Mouse (Mus musculus): Measurements from ENCODE around the gene Xpot.

Xpot gene

DNA sequence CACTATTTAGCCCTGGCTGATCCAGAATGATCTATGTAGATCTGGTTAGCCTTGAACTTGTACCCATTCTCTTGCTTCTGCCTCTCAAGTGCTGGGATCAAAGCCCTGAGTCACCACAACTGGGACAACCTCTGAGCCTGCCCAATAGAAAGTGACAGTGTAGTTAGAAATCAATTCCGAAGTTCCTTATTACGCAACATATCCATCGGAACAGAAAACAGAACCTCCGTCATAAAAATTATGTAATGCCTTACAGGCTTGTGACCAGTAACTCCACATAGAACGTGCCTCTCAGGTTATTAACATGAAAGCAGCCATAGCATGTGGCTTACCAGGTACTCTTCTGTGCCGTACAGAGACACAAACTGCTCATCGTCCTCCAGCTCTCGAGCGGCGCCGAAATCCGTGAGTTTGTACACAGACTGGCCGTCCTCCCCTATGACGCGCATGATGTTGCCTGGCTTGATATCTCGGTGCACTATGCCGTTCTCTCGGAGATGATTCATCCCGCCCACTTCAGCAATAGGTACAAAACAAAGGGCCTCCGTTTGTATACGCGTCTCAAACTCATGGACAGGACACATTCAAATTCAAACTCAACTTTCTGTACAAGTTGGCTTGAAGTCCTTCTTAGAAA lies 54.5 kb downstream of the Xpot start:
- DNase-seq, result no peak

DNA sequence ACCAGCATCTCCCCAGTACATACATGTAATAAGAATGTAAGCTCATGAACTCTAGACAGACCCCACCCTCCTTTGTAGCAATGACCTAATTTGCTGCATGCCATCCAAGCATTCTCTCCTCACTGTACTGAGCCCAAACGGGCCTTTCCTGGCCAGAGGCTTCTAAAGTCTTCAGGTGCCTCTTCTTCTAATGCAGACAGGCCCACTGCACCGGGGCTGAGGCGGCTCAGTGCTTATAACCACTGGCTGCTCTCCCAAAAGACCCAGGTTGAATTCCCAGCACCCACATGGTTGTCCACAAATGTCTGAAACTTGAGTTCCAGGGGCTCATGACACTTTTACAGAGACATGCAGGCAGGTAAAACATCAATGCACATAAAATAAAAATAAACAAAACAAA lies 55.1 kb downstream of the Xpot start:
- no peak for DNase-seq

DNA sequence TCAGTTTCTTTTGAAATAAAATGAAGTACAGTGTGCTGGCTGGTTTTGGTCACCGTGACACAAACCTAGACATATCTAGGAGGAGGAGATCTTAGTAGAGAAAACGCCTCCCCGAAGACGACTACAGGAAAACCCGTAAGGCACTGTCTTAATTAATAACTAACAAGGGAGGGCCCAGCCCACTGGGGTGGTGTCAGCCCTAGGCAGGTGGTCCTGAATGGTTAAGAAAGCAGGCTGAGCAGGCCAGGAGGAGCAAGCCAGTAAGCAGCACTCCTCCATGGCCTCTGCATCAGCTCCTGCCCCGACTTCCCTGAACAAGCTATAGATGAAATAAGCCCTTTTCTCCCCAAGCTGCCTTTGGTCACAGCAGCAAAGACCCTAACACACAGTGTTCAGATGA lies 56.3 kb downstream of the Xpot start:
- no peak for DNase-seq

DNA sequence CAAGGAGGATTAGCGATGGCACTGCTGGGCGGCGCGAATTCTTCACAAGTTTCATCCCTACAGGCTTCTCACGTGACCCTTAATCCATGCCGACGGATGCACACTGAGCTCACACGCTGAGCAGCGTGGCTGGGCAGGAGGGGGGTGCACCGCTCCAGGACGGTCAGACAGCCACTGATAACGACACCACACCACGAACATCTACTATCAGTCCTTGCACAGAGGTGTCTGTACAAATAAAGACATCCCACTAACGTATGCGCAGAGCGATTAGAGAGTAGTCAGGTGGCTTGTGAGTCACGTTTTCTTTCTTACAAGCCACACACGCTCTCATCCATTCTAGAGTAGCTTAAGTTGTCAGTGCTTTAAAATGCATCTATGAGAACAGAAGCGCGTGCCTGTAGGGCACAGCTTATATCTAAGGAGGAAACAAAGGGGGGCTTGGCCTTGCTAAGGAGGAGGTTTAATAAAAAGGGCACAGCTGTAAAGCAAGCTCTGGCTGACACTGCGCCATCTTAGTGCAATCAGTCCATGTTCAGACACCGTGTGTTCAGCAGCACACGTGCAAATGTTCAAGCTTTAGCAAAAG lies 57.0 kb downstream of the Xpot start:
- DNase-seq, result no peak

DNA sequence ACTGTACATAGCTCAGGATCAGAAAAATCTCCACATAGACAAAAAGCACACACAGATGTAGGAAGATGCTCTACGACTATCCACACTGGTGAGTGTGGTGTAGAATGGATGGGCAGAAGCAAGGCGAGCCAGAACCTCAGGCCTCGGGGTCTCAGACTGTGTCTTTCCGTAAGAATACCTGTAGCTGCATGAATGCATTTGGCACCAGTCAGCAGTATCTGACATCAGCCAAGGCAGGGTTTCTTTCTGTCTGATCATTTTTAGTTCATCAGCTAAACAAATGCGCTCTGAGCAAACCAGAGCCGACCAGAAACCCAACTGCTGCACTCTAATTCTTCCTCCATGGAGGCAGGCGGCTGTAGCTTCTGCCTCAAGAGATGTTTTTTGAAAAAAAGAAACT lies 57.6 kb downstream of the Xpot start:
- no peak for DNase-seq

DNA sequence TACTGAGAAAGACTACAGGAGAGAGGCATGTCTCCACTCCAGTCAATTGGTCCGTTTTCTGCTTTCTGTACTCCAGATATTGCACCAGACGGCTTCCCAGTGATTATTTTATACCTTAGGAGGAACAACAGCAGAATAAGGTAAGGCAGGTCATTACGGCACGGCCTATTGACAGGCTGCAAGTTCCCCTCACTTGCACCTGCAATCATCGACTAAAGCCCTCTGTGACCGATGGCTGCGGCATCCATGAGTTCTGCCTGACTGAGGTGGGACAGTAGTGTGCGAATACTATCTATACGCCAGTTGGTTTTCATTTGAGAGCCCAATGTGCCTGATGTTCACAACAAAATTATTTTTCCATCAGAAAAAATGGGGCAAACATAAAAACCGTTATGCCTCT lies 58.1 kb downstream of the Xpot start:
- DNase-seq, result no peak

DNA sequence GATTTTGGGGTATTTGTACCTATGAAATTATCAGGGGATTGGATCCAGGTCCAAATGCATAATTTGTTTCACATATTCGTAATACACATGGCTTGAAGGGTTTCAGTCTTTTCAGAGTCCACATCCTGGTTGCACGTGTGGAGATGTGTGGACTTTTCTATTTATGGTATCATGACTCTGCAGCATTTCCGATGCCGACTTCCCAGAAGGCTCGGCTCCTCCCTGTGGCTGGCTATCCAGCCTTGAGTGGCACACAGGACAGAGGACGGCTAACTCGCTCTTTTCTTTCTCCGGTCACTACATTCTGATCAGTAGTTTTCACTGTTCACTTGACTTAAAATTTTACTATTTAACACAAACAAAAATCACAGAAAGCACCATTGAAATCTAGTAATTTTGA lies 61.7 kb downstream of the Xpot start:
- DNase-seq, result no peak

DNA sequence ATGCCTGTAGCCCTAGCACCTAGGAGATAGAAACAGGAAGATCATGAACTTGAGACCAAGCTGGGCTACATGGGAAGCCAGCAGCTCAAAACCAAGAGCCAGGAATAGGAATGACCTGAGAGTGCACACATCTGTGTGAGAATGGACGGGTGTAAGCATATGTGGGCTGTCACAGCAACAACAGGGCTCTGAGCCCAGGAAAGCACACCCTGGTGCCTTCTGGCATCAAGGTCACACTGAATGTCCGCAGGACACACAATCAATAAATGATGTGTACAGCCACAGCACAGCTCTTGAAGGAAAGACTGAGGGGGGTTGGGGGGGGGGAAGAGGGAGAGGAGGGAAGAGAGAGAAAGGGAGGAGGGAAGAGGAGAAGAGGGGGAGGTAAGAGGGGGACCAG lies 67.9 kb downstream of the Xpot start:
- no peak for DNase-seq

DNA sequence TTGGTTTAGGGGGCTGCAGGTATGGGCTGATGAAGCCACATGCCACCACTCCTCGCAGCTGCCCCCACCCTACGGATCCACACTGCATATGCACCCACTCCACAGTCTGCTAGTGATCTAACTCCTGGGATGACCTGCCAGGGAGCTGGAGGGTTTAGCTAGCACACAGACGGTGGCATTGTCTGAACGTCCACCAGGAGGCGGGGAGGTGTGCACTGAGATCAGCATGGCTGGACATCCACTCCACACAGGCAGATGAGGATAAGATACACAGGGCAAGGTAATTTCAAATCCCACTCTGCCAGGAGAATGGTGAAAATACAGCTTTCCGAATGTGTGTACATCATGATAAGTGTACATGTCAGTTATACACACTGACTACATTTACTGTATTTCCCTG lies 69.9 kb downstream of the Xpot start:
- DNase-seq, result no peak

DNA sequence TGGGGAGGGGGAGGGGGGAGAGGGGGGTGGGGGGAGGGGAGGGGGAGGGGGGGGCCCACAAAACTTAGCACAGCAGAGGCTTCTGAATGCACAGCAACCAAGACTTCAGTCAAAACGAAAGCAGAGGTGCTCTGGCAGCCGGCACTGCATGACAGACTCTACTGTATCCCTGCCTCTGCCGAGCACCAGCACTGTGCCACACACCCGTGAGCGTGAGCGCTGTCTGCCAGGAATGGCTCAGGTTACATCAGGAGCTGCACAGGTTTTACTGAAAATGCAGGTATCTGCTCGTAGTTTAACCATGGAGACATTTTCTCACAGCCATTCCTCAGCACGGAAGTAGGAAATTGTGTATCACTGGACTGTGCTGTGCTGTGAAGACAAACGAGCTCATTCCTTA lies 75.8 kb downstream of the Xpot start:
- no peak for DNase-seq

DNA sequence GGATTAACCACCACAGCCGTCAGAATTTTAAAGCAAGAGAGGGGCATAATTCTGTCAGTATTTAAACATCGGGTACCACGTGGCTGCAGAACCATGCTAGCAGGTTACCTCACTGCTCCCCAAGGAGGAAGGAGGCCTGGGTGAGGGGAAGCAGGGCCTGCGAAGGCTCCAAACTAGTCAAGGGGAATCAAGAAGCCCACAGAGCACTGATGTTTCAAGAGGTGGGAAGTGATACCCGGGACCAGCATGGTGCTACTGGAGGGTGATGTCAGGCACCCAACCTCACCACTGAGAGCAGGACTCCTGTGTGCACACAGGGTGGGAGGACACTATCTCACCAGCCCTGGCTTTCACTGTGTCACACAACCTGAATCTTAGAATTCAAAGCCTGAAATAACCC lies 76.5 kb downstream of the Xpot start:
- DNase-seq, result no peak

DNA sequence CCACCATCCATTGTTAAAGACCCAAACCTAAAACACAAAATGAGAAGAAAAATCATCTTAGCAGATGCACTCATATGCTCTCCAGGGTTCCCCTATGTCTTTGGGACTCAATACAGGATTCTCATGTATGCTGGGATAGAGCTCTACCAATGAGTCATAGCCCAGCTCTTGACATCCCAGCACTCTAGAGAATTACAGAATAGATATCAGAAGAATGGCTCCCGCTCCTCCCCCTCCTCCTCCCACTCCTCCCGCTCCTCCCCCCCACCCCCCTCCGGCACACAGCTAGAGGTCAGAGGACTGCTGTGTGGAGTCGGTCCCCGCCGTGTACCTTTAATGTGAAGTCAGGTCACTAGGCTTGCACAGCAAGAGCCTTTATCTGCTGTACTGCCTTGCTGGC lies 79.0 kb downstream of the Xpot start:
- no peak for DNase-seq

DNA sequence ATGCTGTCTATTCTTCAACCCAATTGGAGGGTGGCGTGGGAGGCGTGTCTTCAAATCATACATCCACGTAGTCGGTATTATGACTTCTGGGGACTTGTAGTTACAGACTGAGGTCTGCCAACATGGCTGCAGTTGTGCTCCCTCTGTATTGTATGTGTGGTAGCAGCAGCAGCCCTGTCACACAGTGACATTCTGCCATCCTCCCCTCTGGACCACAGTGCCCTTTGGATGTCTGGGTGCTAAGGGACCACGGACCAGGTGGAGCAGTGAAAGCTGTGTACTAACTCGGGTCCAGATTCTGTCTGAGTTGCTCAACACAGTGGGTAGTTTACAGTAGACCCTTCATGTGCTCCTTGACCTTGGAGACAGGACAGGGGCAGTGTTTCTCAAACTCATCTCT lies 82.6 kb downstream of the Xpot start:
- DNase-seq, result no peak

DNA sequence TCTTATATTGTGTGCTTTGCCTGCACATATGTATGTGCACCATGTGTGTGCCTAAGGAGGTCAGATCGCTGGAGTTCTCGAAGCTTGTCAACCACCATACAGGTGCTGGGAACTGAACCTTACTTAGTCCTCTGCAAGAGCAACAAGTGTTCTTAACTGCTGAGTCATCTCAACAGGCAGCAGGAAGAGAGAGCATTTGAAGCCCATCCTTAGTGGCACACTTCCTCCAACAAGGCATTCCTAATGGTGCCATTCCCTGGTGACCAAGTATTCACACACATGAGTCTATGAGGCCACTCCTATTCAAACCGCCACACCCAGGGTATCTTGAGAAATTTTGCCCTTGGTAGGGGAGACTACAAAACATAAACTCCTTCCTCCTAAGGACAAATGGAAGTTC lies 84.0 kb downstream of the Xpot start:
- DNase-seq, result no peak

Data from lung, postnatal 36 days (tissue).